Mouse (Mus musculus): Measurements from ENCODE around the gene Arhgap18. TPM values are rescaled to one million over a fixed set of nuclear protein-coding genes. Genes with fewer than 3 reads are reported as not detected.
"Not testable (repeated sequence)": the region's sequence is repeated elsewhere in the genome, so short reads cannot be mapped to it uniquely, and the experiment has no call there.

Gene Arhgap18
- polyA plus RNA-seq, 1 experiment = 10.7 TPM

DNA sequence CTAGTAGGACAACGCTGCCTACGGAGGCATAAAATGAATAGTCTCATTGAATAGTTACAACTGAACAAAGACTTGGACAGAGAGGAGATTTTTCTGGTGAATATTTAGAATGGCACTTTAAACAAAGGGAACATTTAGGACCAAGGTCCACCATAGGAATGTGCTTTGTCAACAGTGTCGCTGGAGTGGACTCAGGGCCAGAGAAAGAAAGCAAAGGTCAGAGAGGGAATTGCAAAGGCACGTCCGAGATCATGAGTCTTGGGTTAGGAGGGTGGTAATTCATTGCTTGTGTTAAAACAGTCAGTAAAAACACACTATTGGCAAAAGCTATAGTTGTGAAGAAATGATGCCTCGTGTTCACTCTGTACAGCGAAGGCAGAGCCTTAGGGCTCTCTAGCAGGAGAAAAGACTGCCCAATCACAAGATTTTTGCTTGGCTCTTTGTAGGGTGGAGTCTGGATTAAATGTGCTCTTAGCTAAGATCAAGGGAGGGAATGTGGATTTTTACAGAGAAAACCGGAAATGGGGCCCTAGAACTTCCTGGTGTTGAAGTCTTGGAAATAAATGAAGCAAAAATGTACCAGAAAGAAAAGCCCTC lies 167.3 kb downstream of the Arhgap18 start:
- TF ChIP-seq POLR2A (IDR thresholded peaks at IDR 0.05; ENCODE audit: low read depth, low read length) = no peak
- no peak for TF ChIP-seq CTCF (conservative IDR thresholded peaks at IDR 0.05; ENCODE audit: insufficient read depth, insufficient read length, low read depth, low read length)

DNA sequence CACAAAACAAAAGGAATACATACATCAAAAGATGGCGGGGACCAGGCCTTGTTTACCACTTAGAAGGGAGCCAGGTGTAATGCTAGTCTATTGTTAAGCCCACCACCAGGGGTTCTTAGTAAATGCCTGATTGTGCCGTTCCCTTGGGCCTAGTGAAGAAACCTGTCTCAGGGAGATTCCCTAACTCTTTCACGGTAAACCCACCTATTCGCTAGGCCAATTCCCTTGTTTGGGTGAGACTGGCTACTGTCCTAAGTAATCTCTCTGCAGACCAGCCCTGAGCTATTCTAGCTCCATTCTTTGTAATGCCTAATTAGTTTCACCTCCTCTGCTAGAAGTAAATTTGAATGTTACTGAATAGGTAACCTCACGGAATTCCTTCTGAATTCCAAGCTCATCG lies 182.8 kb downstream of the Arhgap18 start:
- H3K36me3 ChIP-seq (ENCODE audit: control insufficient read depth, insufficient read depth, low read length); H3K27me3 ChIP-seq (replicated peaks; ENCODE audit: control insufficient read depth, insufficient read depth, low read length); H3K4me1 ChIP-seq (ENCODE audit: control insufficient read depth, insufficient read depth, low read length); H3K27ac ChIP-seq (ENCODE audit: insufficient read depth, low read depth, low read length); DNase-seq; H3K4me3 ChIP-seq (ENCODE audit: insufficient read depth, low read depth, low read length): not testable (repeated sequence)
- 81% methylated on average over 6 of the region's 6 CpGs for WGBS

More for the DNA sequence above, 167.3 kb downstream of the Arhgap18 start:
- peak; percentile 91 for DNase-seq
- peak overlapping the region; percentile 91 for H3K27ac ChIP-seq (ENCODE audit: insufficient read depth, low read depth, low read length)
- no peak overlapping the region for H3K4me3 ChIP-seq (ENCODE audit: insufficient read depth, low read depth, low read length)
- 40% methylated on average over 8 of the region's 8 CpGs for WGBS
- H3K27me3 ChIP-seq (replicated peaks; ENCODE audit: control insufficient read depth, insufficient read depth, low read length) = no peaks in the 10 kb centered on the region
- no peaks in the 10 kb centered on the region; the same call in 1 of the 2 replicates for H3K36me3 ChIP-seq (ENCODE audit: control insufficient read depth, insufficient read depth, low read length)
- H3K4me1 ChIP-seq (ENCODE audit: control insufficient read depth, insufficient read depth, low read length) = peaks cover 3% of the 10 kb centered on the region; the same call in 1 of the 2 replicates

DNA sequence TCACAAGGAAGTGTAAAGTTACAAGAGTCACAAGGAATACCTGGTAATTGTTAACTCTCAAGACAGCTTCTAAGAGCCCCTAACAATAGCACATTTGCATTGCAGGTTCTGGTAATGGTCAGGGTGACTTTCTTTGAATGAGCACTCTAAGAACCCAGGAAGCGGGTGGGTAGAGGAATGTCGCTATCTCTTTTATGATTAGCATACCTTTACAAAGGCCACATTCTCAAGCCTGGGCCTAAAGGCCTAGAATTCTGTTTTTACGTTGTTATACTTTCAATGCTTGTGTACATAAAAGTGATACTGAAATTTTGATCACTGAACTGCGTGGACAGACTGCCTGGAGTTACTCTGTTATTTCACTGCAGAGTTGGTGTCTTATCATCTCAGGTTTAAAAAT lies 185.2 kb downstream of the Arhgap18 start:
- not testable (repeated sequence) for H3K36me3 ChIP-seq (ENCODE audit: control insufficient read depth, insufficient read depth, low read length); H3K27me3 ChIP-seq (replicated peaks; ENCODE audit: control insufficient read depth, insufficient read depth, low read length); DNase-seq; H3K4me1 ChIP-seq (ENCODE audit: control insufficient read depth, insufficient read depth, low read length); H3K27ac ChIP-seq (ENCODE audit: insufficient read depth, low read depth, low read length); H3K4me3 ChIP-seq (ENCODE audit: insufficient read depth, low read depth, low read length)
- WGBS = 89% methylated on average over 4 of the region's 4 CpGs

DNA sequence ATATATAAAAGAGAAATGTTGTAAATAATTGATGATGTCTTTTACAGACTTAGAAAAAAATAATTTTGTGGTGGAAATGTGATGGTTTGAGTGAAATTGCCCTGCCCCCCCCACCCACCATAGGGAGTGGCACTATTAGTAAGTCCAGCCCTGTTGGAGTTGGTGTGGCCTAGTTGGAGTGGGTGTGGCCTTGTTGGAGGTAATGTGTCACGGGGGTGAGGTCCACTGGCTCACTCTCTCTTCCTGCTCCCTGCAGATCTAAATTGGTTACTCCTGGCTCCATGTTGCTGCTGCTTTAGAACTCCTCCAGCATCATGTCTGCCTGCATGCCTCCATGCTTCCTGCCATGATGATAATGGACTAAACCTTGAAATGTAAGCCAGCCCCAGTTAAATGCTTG lies 186.3 kb downstream of the Arhgap18 start:
- H3K4me1 ChIP-seq (ENCODE audit: control insufficient read depth, insufficient read depth, low read length) = no peaks in the 10 kb centered on the region

DNA sequence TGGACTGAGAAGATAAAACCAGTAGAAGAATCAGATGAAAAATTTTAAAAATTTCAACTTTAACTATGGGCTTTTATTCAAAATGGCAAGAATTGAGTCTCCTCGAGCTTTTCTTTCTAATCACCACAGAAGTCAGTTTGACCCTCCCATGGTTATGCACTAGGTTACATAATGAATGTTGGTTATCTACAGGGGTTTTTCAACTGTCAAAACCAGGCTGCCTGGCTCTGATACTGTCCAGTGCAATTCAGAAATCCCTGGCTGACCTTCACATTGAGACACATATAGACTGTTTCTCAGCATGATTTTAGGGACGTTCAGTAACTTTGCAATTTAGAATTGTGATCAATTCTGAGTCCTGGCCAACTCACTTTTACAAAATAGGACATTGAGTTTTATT lies 195.1 kb downstream of the Arhgap18 start:
- TF ChIP-seq CTCF (conservative IDR thresholded peaks at IDR 0.05; ENCODE audit: insufficient read depth, insufficient read length, low read depth, low read length) (no peak), POLR2A (IDR thresholded peaks at IDR 0.05; ENCODE audit: low read depth, low read length) (no peak)

More for the DNA sequence above, 186.3 kb downstream of the Arhgap18 start:
- 60% methylated on average over 1 of the region's 1 CpGs for WGBS
- Histone ChIP-seq H3K27me3 (replicated peaks; ENCODE audit: control insufficient read depth, insufficient read depth, low read length) (no peaks in the 10 kb centered on the region), H3K27ac (ENCODE audit: insufficient read depth, low read depth, low read length) (no peak overlapping the region), H3K36me3 (ENCODE audit: control insufficient read depth, insufficient read depth, low read length) (no peaks in the 10 kb centered on the region), H3K4me3 (ENCODE audit: insufficient read depth, low read depth, low read length) (no peak overlapping the region)
- DNase-seq = no peak
- TF ChIP-seq CTCF (conservative IDR thresholded peaks at IDR 0.05; ENCODE audit: insufficient read depth, insufficient read length, low read depth, low read length) = no peak

DNA sequence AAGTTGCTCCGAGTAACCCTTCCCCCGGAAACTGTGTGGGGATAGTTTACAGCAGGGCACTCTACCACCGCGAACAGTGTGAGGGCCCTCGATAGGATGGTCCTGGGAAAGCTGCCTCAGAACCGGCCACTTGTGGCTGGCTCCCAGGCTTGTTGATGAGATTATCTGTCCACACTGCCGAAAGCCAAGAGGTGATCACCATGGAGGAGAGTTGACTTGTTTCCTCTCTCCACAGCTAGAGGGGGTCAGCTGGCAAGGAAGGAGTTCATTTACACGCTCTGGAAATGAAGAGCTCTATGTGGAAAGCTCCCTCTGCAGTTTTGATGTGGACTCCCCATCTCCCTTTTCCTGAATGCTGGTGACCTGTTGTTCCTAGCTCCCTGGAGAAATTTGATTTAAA lies 196.4 kb downstream of the Arhgap18 start:
- Histone ChIP-seq H3K27ac (ENCODE audit: insufficient read depth, low read depth, low read length) (no peak overlapping the region), H3K27me3 (replicated peaks; ENCODE audit: control insufficient read depth, insufficient read depth, low read length) (no peaks in the 10 kb centered on the region), H3K4me3 (ENCODE audit: insufficient read depth, low read depth, low read length) (no peak overlapping the region), H3K36me3 (ENCODE audit: control insufficient read depth, insufficient read depth, low read length) (no peaks in the 10 kb centered on the region), H3K4me1 (ENCODE audit: control insufficient read depth, insufficient read depth, low read length) (no peaks in the 10 kb centered on the region)
- DNase-seq = no peak
- no peak for TF ChIP-seq CTCF (conservative IDR thresholded peaks at IDR 0.05; ENCODE audit: insufficient read depth, insufficient read length, low read depth, low read length)
- no peak for TF ChIP-seq POLR2A (IDR thresholded peaks at IDR 0.05; ENCODE audit: low read depth, low read length)
- WGBS = 84% methylated on average over 8 of the region's 8 CpGs

More for the DNA sequence above, 195.1 kb downstream of the Arhgap18 start:
- Histone ChIP-seq H3K36me3 (ENCODE audit: control insufficient read depth, insufficient read depth, low read length) (no peaks in the 10 kb centered on the region), H3K27ac (ENCODE audit: insufficient read depth, low read depth, low read length) (no peak overlapping the region), H3K27me3 (replicated peaks; ENCODE audit: control insufficient read depth, insufficient read depth, low read length) (no peaks in the 10 kb centered on the region), H3K4me1 (ENCODE audit: control insufficient read depth, insufficient read depth, low read length) (no peaks in the 10 kb centered on the region), H3K4me3 (ENCODE audit: insufficient read depth, low read depth, low read length) (no peak overlapping the region)
- 76% methylated on average over 2 of the region's 2 CpGs for WGBS
- no peak for DNase-seq

DNA sequence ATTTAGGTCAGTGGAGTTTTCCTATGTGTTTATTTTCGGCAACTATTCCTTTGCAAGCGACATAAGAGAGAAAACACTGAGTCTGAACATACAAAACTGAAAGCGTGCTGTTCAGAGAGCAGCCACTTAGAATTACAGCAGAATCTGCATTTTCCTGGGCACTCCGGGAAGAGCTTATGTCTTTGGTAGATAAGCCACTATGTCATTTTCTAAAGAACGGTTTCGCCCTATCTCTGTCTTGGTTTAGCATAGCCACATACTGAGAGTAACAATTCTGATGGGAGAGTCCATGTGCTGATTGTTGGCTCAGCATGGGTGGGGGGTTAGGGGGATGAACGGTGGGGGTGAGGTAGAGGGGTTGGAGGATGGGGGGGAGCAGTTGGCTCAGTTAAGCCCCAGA lies 197.2 kb downstream of the Arhgap18 start:
- Histone ChIP-seq H3K27me3 (replicated peaks; ENCODE audit: control insufficient read depth, insufficient read depth, low read length) (no peaks in the 10 kb centered on the region), H3K4me3 (ENCODE audit: insufficient read depth, low read depth, low read length) (no peak overlapping the region), H3K36me3 (ENCODE audit: control insufficient read depth, insufficient read depth, low read length) (no peaks in the 10 kb centered on the region), H3K4me1 (ENCODE audit: control insufficient read depth, insufficient read depth, low read length) (no peaks in the 10 kb centered on the region), H3K27ac (ENCODE audit: insufficient read depth, low read depth, low read length) (no peak overlapping the region)
- no peak for DNase-seq
- 89% methylated on average over 7 of the region's 7 CpGs for WGBS
- no peak for TF ChIP-seq POLR2A (IDR thresholded peaks at IDR 0.05; ENCODE audit: low read depth, low read length)
- TF ChIP-seq CTCF (conservative IDR thresholded peaks at IDR 0.05; ENCODE audit: insufficient read depth, insufficient read length, low read depth, low read length) = no peak

DNA sequence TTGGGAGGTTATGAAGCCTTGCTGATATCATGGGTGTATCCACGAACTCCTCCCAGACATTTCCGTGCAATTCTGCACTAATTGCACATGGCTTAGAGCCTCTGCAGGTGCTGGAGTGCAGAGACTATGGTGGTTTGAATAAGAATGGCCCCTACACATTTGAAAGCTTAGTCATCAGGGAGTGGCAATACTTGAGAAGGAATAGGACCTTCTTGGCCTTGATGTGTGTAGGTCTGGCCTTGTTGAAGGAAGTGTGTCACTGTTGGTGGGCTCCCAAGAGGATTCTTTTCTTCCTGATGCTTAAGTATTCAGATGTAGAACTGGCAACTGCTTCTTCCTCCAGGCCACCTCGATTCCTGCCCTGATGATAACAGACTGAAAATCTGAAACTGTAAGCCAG lies 205.3 kb downstream of the Arhgap18 start:
- Histone ChIP-seq H3K27ac (ENCODE audit: insufficient read depth, low read depth, low read length) (no peak overlapping the region), H3K27me3 (replicated peaks; ENCODE audit: control insufficient read depth, insufficient read depth, low read length) (no peaks in the 10 kb centered on the region), H3K36me3 (ENCODE audit: control insufficient read depth, insufficient read depth, low read length) (no peaks in the 10 kb centered on the region), H3K4me1 (ENCODE audit: control insufficient read depth, insufficient read depth, low read length) (no peaks in the 10 kb centered on the region), H3K4me3 (ENCODE audit: insufficient read depth, low read depth, low read length) (no peak overlapping the region)
- WGBS = 86% methylated on average over 3 of the region's 3 CpGs
- TF ChIP-seq POLR2A (IDR thresholded peaks at IDR 0.05; ENCODE audit: low read depth, low read length) (no peak), CTCF (conservative IDR thresholded peaks at IDR 0.05; ENCODE audit: insufficient read depth, insufficient read length, low read depth, low read length) (no peak)
- DNase-seq = no peak

Measured in kidney, adult 2 months (tissue).